Mouse (Mus musculus): ENCODE data around the gene Luc7l.

GRCm38 (mm10) chr17:26272586-26272985, 19.9 kb downstream of the Luc7l start:
- TF ChIP-seq POLR2A (IDR thresholded peaks at IDR 0.05; ENCODE audit: borderline replicate concordance, control insufficient read depth, low read depth, low read length) (no peak), CTCF (IDR thresholded peaks at IDR 0.05; ENCODE audit: control insufficient read depth, insufficient read depth, low read length) (no peak)

Measured in bone marrow, adult 2 months (tissue).